ENCODE assay signal across 20 mouse cellular contexts in genomic region chr7:44375793-44376192, GRCm38 (mm10). TPM values are rescaled to one million over a fixed set of nuclear protein-coding genes. Genes with fewer than 3 reads are reported as not detected.
"Had no signal": no experiment of that assay in that cellular context is flagged by ENCODE, and none has a peak within 500 bp of the region (broad histone marks: within the 10 kb centered on the region; RNA-seq: fewer than 3 reads in every experiment).

No protein-coding gene starts in this region.

- H3K9ac ChIP-seq: limb, embryonic 13.5 days; liver, embryonic 14.5 days; neural tube, embryonic 12.5 days had no signal

- H3K27ac ChIP-seq: left cerebral cortex, adult 2 months; limb, embryonic 13.5 days; liver, embryonic 14.5 days; neural tube, embryonic 12.5 days had no signal

- DNase-seq: kidney, adult 11 months; kidney, adult 9 months; kidney, postnatal 10 days; lung, adult 2 months; lung, postnatal 10 days; lung, postnatal 4 days; midbrain, embryonic 14.5 days; retina, postnatal 1 day; right cerebral cortex, postnatal 4 days; spleen, adult 18-20 months; thymus, postnatal 36 days had no signal

- H3K27me3 ChIP-seq: neural tube, embryonic 12.5 days had no signal

- H3K36me3 ChIP-seq: limb, embryonic 13.5 days; midbrain, embryonic 10.5 days; neural tube, embryonic 12.5 days had no signal

- H3K9me3 ChIP-seq: limb, embryonic 13.5 days; midbrain, embryonic 10.5 days; neural tube, embryonic 12.5 days had no signal

RNA-seq across cellular contexts. Expression of gene Syt3, which starts 8.1 kb away (rescaled TPM):
- polyA plus RNA-seq: myocyte had no signal

RNA-seq across cellular contexts. Expression of gene 1700008O03Rik, which starts 9.8 kb away (rescaled TPM):
- total RNA-seq: liver, adult 2 months had no signal
- polyA plus RNA-seq: myocyte had no signal

RNA-seq across cellular contexts. Expression of gene Lrrc4b, which starts 53.0 kb away (rescaled TPM):
- total RNA-seq: liver, adult 2 months; megakaryocyte, adult 5-6 weeks had no signal
- polyA plus RNA-seq: liver, adult 2 months; myocyte; thymus, postnatal 0 days had no signal
